Mouse (Mus musculus) cerebellum, postnatal 14 days (tissue): ENCODE results near the gene U2af2.
A peak's percentile ranks its signal among the peaks of the same experiment; 100 is the strongest.
"Not testable (repeated sequence)": the region's sequence is repeated elsewhere in the genome, so short reads cannot be mapped to it uniquely, and the experiment has no call there.

ENCODE experiments used
- DNase-seq, 2 experiments: peaks; one replicate each; pipeline ENCODE4 v3.0.0; 2021; ENCODE audit warnings: mixed read lengths in 2 of 2

Gene U2af2

DNA sequence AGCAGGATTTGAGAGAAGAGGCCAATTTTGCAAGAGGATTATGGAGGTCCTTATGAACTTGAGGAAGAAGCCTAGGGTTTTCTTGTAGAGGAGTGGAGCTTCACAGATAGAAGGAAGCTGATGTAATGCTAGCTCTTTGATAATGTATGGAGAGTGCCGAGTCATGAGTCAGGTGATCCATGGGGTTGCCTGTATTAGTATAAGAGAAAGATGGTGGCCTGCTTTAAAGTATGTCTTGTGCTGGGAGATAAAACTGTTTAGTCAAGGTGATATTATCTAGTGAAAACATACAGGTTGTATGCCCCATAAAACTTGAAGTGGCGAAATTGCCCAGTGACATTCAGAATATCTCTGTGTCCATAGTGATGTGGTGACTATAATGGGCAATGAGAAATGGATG, 15.0 kb downstream of the U2af2 start:
- DNase-seq, result no peak

DNA sequence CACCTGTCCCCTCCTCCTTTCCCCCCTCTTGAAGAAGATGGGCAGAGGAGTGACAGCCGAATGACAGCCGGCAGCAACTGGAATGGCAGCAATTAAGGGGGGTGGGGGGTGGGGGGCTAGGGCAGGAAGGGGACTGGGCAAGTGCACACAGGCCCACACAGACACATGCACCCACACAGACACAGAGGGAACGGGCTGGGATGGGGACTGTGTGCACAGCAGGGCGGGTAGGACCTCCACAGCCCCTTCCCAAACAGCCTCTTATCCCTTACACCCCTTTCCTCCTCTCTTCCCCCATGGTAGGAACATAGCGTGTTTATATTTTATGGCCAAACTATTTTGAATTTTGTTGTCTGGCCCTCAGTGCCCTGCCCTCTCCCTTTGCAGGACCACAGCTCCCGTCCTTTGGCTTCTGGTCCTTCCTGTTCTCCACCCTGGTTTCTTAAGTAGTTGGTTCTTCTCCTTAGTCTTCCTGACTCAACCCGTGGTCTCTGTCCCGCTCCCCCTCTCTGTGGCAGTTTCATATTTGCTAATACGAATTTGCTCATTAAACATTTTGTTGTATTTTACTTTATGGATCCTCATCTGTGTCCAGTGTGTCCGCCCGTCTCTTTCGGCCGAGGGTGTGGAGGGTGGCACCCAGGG, 17.5 kb downstream of the U2af2 start:
- not testable (repeated sequence) for DNase-seq

DNA sequence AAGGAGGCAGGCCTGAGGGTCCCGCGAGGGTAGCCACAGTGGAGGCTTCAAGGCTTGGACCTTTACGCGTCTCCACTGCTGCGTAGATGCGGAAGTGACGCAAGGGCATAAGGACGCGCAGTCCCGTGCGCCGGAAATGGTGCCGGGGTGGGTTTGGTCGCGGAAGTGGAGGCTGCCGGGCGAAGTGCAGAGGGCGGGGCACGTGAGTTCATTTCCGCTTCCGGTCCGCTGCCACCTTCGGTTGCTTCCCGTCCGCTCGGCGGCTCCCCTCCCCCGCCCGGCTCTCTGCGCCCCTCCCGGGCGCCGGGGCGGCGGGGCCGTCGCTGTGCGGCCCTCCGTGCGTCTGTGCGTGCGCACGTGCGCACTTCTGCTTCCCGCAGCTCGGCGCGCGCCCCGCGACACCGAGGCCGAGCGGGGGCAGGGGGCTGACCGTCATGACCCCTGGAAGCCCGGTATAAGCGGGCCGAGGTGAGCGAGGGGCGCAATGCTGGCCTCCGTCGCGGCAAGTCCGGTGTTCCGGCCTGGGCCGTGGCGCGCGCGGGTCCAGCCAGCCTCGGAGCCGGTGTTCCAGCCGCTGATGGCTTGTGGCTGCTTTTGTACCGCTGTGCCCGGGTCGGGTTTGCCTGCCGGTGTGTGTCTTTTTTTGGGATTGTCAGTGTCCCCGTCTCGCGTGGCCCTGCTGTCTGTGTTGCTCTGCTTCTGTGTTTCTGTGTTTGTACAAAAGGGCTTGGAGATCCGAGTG, 18.2 kb downstream of the U2af2 start, which contains the start of gene Epn1:
Gene Epn1, plus strand, starts transcription at position 226 of the 742 bp plus-strand sequence.
- DNase-seq, result peak; percentile 98

DNA sequence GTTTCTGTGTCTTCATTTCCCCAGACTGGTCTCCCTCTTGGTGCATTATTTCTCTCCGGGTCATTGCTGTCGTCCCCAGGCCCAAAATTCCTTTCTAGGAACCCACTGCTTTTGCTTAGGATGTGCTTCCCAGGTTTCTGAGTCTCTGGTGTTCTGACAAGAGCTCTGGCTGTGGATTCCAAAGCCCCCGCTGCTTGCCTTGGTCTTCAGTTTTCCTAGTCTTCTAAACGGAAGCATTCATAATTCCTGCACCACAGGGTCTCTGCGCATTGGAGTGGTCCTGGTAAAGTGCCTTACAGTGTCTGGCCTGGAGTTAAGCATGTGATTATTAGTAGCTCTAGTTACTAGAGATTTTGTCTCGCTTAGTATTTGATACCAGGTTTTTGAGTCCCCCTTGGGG, 18.9 kb downstream of the U2af2 start:
- DNase-seq, result no peak

DNA sequence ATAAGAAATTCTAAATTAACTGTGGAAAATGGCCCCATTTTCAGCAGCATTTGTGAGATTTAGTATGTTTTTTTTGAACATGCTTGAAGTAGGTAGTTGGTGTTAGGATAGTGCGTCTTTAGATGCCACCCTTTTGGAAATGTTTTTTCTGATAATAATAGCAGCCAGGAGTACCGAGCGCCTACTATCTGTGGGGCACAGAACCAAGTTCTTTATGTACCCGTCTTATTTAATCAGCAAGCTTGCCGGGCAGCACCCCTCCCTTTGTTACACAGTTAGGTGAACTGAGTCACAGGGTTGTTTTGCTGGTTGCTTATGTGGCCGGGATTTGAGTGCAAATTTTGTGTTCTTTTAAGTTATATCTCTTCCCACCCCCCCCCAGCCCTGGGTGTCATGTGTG, 19.3 kb downstream of the U2af2 start:
- DNase-seq, result no peak

DNA sequence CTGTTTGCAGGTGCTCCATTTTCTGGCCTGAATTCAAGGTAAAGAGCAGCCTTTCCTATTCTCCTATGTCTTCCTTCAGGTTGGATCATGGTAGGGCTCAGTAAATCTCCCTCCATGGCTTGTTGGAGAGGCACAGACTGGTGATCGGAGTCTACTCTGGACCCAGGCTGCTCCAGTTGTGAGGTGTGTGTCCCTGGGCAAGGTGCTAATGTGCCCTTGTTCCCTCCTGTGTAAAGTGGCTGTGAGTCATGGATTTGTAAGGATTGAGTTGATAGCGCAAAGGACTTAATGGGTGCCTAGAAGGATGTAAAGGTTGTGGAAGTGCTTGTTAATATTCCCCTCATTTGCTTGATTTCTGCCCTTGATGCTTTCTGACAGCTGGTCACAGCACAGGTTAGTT, 20.0 kb downstream of the U2af2 start:
- no peak for DNase-seq

DNA sequence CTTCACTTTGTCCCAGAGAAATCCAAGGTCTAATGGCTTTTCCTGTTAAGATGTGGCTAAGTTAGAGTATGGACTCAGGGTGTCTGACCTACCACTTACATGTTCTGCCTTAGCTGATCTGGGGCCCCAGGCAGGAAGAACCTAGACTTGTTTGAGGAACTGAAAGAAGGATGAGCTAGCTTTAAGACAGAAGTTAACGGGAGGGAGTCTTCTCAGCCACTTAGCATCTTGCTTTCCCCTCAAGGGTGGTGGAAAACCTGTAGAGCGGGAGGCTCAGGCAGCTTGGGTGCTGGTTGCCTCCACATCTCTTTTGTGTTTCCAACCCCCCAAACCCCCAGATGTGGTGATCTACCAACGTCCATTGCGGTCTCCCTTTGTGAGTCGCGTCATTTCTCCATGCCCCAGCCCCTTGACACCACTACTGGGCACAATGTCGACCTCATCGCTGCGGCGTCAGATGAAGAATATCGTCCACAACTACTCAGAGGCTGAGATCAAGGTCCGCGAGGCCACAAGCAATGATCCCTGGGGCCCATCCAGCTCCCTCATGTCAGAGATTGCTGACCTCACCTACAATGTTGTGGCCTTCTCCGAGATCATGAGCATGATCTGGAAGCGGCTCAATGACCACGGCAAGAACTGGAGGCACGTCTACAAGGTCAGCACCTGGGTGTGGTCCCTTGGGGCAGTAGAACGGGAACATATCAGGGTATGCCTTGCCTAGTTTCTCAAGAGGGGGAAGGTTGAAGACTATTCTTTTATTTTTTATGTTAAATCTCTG, 21.6 kb downstream of the U2af2 start:
- no peak for DNase-seq

DNA sequence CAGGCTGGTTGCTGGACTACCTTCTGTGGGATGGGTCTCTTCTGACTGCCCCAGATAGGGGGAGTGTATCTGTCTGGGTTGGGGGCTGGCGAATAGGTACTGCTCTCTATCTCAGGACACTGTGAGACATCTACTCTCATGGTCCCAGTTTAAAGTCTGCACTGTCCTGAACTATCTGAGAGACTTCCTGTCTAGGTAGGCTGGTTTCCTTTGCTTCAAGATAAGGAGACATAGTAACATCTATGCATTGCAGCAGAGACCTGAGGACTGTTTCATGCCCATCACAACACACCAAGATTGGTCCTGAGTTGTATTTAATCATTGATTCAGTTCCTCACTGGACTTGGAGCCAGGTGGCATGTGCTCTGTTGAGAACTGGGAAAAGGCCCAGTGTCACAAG, 23.6 kb downstream of the U2af2 start:
- no peak for DNase-seq

DNA sequence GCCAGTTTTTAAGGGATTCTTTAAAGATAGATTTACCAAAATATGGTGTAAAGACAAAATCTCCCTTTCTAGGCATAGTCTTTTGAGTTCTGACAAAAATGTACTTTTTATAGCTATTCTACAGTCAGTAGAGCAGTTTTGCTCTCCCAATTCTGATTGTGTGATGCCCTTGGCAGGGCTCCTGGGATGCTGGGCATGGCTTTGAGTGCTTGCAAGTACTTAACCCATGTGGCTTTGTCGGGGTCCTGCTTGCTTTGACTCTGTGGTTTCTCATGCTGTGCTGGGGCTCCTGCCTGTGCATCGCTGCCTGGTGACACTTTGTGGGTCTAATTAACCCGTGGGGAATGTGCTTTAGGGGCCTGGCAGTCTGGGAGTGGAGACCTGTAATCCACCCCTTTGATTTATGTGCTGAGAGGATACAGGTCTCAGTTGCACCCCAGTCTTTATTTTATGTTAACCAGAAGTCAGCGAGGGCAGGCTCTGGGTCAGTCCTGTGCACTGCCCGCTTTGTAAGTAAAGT, 25.0 kb downstream of the U2af2 start:
- no peak for DNase-seq

DNA sequence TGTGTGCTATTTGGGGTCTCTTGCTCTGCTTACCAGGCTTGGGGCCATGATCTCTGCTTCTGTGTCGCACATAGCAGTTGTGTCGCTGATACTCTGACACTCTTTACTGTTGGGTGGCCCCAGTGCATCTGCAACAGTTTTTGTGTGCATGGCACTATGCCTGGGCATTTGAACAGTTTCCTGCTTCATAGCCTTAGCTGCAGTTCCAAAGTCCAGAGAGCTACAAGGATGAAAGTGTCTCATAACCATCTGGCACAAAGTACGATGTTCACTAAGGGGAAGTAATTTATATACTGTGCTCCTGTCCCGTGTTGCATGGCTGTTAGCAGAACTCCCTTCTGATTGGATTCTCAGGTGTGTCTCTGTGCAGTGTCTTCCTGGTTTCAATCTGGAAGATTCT, 25.9 kb downstream of the U2af2 start:
- DNase-seq, result no peak

DNA sequence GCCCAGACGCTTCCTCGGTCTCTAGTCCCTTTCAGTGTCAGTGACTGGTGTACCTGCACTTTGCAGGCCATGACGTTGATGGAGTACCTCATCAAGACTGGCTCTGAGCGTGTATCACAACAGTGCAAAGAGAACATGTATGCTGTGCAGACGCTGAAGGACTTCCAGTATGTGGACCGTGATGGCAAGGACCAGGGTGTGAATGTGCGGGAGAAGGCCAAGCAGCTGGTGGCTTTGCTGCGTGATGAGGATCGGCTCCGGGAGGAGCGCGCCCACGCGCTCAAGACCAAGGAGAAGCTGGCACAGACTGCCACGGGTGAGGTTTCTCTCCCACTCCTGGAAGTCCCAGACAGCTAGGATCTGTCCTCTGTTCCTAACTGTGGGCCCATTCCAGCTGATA, 27.9 kb downstream of the U2af2 start:
- DNase-seq, result no peak

DNA sequence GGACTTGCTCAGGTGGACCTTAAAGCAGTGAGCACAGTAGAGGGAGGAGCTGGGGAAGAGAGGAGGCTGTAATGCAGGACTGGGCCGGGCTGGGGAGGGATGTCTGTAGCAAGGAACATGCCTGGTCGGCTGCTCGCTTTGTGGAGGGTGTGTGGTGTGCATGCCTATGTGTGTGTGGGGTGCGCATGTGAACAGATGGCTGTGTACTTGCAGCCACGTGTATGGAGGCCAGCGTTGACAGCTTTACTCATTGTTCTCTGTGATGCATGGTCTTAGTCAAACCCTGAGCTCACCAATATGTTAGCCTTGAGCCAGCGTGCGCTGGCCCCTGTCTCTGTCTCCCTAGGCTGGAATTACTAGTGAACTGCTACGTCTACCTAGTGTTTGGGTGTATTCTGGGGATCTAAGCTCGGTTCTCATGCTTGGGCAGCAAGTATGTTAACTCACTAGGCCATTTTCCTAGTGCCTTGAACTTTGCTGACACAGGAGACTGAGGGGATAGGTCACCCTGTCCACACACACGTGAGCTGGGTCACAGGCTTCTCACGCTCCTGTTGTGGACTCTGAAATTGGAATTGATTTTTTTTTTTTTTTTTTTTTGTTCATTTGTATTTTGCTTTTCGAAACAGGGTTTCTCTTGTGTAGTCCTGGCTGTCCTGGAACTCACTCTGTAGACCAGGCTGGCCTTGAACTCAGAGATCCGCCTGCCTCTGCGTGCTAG, 29.2 kb downstream of the U2af2 start:
- DNase-seq, result no peak

DNA sequence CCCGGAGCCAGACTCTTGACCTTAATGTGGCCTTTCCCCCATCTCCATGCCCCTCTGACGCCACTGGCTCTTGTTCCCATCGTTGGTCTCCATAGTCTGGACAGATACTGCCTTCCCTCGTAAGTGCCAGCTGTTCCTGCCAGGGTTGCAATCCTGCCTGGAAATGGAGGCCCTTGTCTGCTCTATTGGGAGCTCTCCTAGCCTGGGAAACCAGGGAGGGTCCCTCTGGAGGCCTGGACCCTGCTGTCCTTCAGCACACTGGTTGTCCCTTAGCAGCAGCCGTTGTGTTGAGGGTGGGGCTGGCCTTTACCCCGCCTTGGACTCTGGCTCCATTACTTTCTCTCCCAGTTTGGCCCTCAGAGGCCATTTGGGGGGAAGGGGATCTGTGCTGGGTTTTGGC, 30.4 kb downstream of the U2af2 start:
- DNase-seq, result no peak

DNA sequence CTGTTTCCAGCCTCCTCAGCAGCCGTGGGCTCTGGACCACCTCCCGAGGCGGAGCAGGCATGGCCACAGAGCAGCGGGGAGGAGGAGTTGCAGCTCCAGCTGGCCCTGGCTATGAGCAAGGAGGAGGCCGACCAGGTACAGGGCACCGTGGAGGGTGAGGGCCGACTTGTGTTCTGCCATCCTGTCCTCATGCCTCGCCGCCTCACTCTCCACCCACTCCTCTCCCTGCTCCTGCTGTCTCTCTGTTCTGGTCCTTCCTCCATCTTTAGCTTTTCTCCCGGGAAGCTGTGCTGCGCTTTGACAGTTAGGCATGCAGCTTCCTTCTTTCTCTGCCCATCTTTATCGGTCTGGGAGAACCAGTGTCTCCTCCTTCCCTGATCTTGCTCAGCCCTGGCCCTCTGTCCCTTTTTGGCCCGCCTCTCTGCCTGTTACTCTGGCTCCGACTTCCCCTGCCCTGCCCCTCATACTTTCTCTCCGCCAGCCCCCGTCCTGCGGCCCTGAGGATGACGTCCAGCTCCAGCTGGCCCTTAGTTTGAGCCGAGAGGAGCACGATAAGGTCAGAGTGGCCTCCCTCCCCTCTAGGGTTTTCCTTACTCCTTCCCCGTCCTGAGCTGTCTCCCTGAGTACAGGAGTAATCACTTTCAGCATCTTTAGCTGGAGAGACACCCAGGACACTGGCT, 31.0 kb downstream of the U2af2 start:
- DNase-seq, result no peak

DNA sequence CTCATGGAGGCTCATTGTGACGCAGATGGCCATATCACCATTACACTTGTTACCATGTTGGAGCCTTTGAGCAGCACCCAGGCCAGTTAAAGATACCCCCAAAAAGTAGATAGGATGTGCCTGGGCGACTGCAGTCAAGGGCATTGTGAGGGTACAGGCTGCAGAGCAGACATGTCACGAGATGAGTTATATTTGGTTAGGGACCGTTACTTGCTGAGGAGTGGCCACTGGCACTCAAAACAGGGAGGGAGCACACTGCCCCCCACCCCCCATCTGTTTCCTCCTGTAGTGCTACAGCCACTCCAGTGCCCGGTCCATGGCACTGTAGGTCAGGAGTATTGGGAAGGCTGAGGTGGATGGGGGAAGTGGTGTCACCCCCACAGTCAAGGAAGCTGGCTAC, 36.8 kb downstream of the U2af2 start:
- no peak for DNase-seq

DNA sequence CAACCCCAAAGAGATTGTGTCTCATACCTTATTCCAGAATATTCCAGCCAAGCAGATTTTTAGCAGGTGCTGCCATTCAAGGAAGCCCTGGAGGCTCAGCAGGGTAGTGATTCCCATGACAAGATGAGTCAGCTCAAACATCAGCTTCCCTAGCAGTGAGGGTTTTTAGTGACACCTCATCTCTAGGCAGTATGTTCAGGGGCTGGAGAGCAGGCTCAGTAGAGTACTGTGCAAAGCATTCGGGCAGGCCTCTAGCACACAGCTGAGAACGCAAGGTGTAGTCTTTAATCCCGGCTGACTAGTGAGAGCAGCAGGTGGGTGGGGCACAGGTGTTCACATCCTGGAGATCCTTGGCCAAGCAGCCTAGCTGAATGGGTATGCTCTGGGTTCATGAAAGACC, 37.9 kb downstream of the U2af2 start:
- DNase-seq, result no peak

DNA sequence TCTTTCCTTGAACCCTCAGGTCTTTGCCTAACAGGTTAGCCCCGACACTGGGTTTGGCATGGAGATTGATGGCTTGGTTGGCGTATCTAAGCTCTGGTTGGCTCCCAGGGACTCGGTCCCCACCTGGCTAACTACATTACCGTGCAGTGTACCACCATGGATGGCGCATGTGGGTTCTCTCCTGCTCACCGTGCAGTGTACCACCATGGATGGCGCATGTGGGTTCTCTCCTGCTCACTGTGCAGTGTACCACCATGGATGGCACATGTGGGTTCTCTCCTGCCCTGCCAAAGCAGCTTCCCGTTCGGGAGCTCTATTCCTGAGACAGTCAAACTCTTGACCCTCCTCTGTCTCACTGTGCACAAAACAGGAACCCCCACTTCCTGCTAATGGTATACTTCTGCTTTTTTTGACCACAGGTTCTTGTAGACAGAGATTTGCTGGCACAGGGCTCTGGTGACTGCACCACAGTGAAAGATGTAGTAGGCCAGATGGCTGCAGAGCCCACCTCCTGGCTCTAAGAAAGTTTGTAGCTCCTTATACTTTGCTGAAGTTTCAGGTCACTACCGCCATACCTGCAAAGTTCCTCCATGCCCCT, 39.2 kb downstream of the U2af2 start:
- DNase-seq, result no peak

DNA sequence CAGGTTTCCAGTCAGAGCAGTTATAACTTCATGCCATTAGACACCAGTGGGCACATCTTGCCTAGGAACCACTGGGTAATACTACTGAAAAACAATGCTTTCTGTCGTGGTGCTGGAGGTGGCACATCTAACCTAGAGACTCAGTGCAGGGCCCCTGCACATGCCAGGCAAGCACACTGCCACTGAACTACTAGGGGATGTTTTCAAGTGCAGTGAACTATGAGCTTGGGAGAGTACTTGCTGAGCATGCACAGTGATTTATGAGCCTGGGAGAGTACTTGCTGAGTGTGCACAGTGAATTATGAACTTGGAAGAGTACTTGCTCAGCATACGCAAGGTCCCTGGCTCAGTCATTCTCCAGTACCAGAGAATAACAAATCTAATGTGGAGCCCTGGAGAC, 40.6 kb downstream of the U2af2 start:
- no peak for DNase-seq

DNA sequence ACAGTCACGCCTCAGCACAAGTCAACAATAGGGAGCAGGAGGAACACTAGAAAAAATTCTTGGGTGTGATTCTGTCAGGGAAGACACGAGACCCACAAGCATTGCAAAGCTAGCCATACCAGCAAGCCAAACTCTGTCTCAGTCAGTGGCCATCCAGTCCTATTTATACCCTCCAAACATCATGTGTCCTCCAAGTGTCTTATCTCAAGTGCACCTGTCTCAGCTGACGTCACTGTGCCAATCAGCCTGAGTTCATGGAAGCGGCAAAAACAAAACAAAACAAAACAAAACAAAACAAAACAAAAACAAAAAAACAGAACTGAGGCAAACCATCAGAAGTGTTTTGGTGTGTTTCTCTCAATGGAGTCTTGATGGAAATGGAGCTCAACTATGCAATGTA, 46.3 kb downstream of the U2af2 start:
- no peak for DNase-seq

DNA sequence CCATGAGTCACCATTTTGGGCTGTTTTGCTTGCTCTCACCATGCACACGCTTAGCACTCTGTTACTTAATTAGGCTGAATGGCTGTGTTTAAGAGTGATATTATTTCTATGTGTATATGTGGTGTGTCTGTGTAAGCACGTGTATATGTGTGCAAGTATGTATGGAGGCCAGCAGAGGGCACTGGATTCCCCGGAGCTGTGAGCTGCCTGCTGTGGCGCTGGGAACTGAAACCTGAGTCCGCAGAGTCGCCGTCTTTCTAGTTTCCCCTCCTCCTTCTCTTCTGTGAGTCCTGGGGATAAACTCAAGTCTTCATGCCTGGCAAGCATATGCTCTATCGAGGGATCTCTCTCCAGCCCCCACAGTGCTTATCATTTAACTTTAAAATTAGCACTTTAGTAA, 47.4 kb downstream of the U2af2 start:
- no peak for DNase-seq

DNA sequence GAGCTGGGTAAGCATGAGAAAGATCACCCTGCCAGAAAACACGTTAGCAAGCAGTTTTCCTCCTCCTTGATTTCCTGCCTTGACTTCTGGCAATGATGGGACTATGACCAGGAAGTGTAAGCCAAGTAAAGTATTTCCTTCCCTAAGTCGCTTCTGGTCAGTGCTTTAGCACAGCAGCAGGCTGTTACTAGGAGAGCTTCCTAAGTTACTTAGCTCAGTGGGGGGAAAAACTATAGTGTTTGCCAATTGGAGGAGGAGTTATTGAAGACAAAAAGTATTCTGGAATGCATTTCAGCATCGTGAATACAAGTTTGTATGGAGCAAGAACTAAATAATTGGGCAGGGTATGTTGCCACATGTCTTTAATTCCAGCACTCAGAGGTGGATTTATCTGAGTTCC, 50.8 kb downstream of the U2af2 start:
- no peak for DNase-seq

DNA sequence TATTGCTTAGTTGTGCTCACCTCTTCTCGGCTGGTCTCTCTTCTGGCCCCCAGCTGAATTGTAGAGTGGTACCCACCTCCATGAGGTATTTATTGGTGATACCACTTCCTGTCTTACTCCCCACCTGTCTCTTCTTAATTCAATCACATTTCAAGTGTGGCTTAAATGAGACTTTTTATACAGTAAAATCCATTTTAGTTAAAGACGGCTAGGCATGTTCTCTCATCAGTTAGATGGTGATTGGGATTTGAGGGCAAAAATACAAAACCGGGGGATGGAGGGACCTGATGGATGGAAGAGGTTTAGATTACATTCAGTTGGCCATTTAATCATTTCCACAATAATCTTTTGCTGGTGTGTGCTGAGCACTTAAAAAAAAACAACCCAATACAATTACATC, 54.9 kb downstream of the U2af2 start, which contains the start of gene Rfpl4:
Gene Rfpl4, minus strand, starts transcription at position 101 of the 400 bp plus-strand sequence.
- DNase-seq, result no peak
